Mouse (Mus musculus) G1E (cell line): ENCODE results near the gene Rrp1.

Experiments
- CTCF ChIP-seq: IDR thresholded peaks from 2 replicates; pipeline ENCODE4 v1.5.1; 2012; ENCODE audit warnings: low read depth, low read length, inconsistent platforms, mixed read lengths
- POLR2AphosphoS5 ChIP-seq: IDR thresholded peaks from 2 replicates; pipeline ENCODE4 v1.6.1; 2012; ENCODE audit warnings: low read depth, low read length, inconsistent platforms; ENCODE audit not compliant: insufficient replicate concordance
- TAL1 ChIP-seq: conservative IDR thresholded peaks from 2 replicates; pipeline ENCODE4 v1.6.1; 2012; ENCODE audit warnings: low read depth, low read length, inconsistent platforms, mixed read lengths

DNA sequence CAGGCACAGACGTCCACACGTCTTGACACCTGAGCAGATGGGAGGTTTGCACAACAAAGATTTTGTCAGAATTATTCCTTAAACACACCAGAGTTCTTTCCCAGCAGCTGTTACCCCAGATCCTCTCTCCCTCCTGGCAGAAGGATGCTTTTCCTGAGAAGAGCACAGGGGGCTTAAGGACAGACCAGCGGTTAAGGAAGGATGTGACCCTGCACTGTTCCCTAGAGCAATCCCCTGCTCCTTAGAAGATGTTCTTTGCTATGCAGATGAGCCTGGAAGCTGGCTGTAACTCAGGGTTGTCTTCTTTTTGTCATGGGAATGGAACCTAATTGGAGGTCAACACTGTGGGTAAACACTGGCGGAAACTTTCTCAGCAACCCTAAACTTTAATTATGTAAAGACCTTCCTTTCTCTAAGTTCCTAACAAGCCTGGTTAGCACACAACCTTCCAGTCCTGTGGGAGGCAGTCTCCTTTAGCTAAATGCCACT is 21.8 kb downstream of the Rrp1 start:
- no peak for TF ChIP-seq CTCF
- TF ChIP-seq TAL1, result no peak
- TF ChIP-seq POLR2AphosphoS5, result no peak
